Mouse (Mus musculus): ENCODE measurements around the gene Klhl10. TPM values are rescaled to one million over a fixed set of nuclear protein-coding genes. Genes with fewer than 3 reads are reported as not detected.

Klhl10 gene
- polyA plus RNA-seq, 1 experiment from 2014 or later: 0.77 TPM

GRCm38 (mm10) chr11:100411736-100412135 is 30.0 kb upstream of the Klhl10 start:
- ATAC-seq (ENCODE audit: low FRiP score, low read depth): no peak
- Histone ChIP-seq H3K9me3 (no peaks in the 10 kb centered on the region), H3K9ac (no peak overlapping the region), H3K4me1 (replicated peaks) (peaks cover 33% of the 10 kb centered on the region), H3K36me3 (no peaks in the 10 kb centered on the region), H3K4me3 (no peak overlapping the region), H3K27ac (replicated peaks) (no peak overlapping the region), H3K4me2 (no peak overlapping the region), H3K27me3 (peaks cover 14% of the 10 kb centered on the region)
- 81% methylated on average over 11 of the region's 11 CpGs for WGBS

GRCm38 (mm10) chr11:100413541-100413940 is 28.2 kb upstream of the Klhl10 start:
- ATAC-seq (ENCODE audit: low FRiP score, low read depth): no peak

GRCm38 (mm10) chr11:100414021-100414913 is 27.4 kb upstream of the Klhl10 start, which contains the start of gene P3h4:
Gene P3h4 (minus strand): TSS chr11:100414836.
- Histone ChIP-seq H3K9ac (peak within 1 kb of the TSS; percentile 51), H3K4me1 (replicated peaks) (peaks cover 33% of the 10 kb centered on the region), H3K4me3 (peak within 1 kb of the TSS; percentile 58), H3K36me3 (no peaks in the 10 kb centered on the region), H3K27me3 (peaks cover 14% of the 10 kb centered on the region), H3K27ac (replicated peaks) (peak within 1 kb of the TSS; percentile 76), H3K4me2 (peak within 1 kb of the TSS; percentile 64), H3K9me3 (no peaks in the 10 kb centered on the region)
- ATAC-seq (ENCODE audit: low FRiP score, low read depth): peak; percentile 94
- 2% methylated on average over 93 of the region's 93 CpGs for WGBS

More at GRCm38 (mm10) chr11:100413541-100413940, 28.2 kb upstream of the Klhl10 start:
- H3K9ac ChIP-seq: peak overlapping the region; percentile 51
- no peak overlapping the region for H3K27ac ChIP-seq (replicated peaks)
- peaks cover 14% of the 10 kb centered on the region for H3K27me3 ChIP-seq
- peaks cover 33% of the 10 kb centered on the region for H3K4me1 ChIP-seq (replicated peaks)
- no peaks in the 10 kb centered on the region for H3K9me3 ChIP-seq
- no peaks in the 10 kb centered on the region for H3K36me3 ChIP-seq
- peak overlapping the region; percentile 58 for H3K4me3 ChIP-seq
- 77% methylated on average over 11 of the region's 11 CpGs for WGBS
- peak overlapping the region; percentile 64 for H3K4me2 ChIP-seq

GRCm38 (mm10) chr11:100414914-100415822 is 26.5 kb upstream of the Klhl10 start, which contains the start of gene Fkbp10:
Gene Fkbp10 (plus strand): TSS chr11:100415697.
- Histone ChIP-seq H3K4me1 (replicated peaks) (peaks cover 33% of the 10 kb centered on the region), H3K4me3 (peak within 1 kb of the TSS; percentile 58), H3K27me3 (peaks cover 14% of the 10 kb centered on the region), H3K9ac (peak within 1 kb of the TSS; percentile 51), H3K27ac (replicated peaks) (peak within 1 kb of the TSS; percentile 76), H3K36me3 (no peaks in the 10 kb centered on the region), H3K4me2 (peak within 1 kb of the TSS; percentile 64), H3K9me3 (no peaks in the 10 kb centered on the region)
- WGBS: 0% methylated on average over 30 of the region's 31 CpGs
- ATAC-seq (ENCODE audit: low FRiP score, low read depth): peak; percentile 43; the same call in 1 of the 2 replicates

- Histone ChIP-seq H3K4me2 (no peak overlapping the region), H3K4me1 (replicated peaks) (no peaks in the 10 kb centered on the region), H3K9me3 (no peaks in the 10 kb centered on the region), H3K9ac (no peak overlapping the region), H3K36me3 (no peaks in the 10 kb centered on the region), H3K27ac (replicated peaks) (no peak overlapping the region), H3K4me3 (no peak overlapping the region), H3K27me3 (peaks cover under 1% of the 10 kb centered on the region; the same call in 1 of the 2 replicates)
- no peak for ATAC-seq (ENCODE audit: low FRiP score, low read depth)
- WGBS: 38% methylated on average over 8 of the region's 8 CpGs
Measured at GRCm38 (mm10) chr11:100421537-100421936, 20.2 kb upstream of the Klhl10 start.

- Histone ChIP-seq H3K9ac (no peak overlapping the region), H3K4me1 (replicated peaks) (peaks cover 3% of the 10 kb centered on the region; the same call in 1 of the 2 replicates), H3K4me2 (no peak overlapping the region), H3K27ac (replicated peaks) (no peak overlapping the region), H3K9me3 (no peaks in the 10 kb centered on the region), H3K4me3 (no peak overlapping the region), H3K36me3 (no peaks in the 10 kb centered on the region), H3K27me3 (no peaks in the 10 kb centered on the region)
- ATAC-seq (ENCODE audit: low FRiP score, low read depth): no peak
- WGBS: 90% methylated on average over 7 of the region's 7 CpGs
Measured at GRCm38 (mm10) chr11:100423836-100424235, 17.9 kb upstream of the Klhl10 start.

GRCm38 (mm10) chr11:100425851-100426250 is 15.9 kb upstream of the Klhl10 start:
- Histone ChIP-seq H3K27ac (replicated peaks) (no peak overlapping the region), H3K4me3 (no peak overlapping the region), H3K9ac (no peak overlapping the region), H3K9me3 (no peaks in the 10 kb centered on the region), H3K27me3 (no peaks in the 10 kb centered on the region), H3K4me2 (no peak overlapping the region), H3K36me3 (peaks cover 9% of the 10 kb centered on the region; the same call in 1 of the 2 replicates), H3K4me1 (replicated peaks) (peaks cover 5% of the 10 kb centered on the region; the same call in 1 of the 2 replicates)
- peak; percentile 19; the same call in 1 of the 2 replicates for ATAC-seq (ENCODE audit: low FRiP score, low read depth)
- WGBS: 37% methylated on average over 7 of the region's 7 CpGs

- WGBS: 88% methylated on average over 3 of the region's 3 CpGs
- Histone ChIP-seq H3K36me3 (peaks cover 11% of the 10 kb centered on the region; the same call in 1 of the 2 replicates), H3K4me3 (no peak overlapping the region), H3K4me1 (replicated peaks) (peaks cover 5% of the 10 kb centered on the region; the same call in 1 of the 2 replicates), H3K27ac (replicated peaks) (no peak overlapping the region), H3K4me2 (no peak overlapping the region), H3K9me3 (no peaks in the 10 kb centered on the region), H3K27me3 (no peaks in the 10 kb centered on the region), H3K9ac (no peak overlapping the region)
- no peak for ATAC-seq (ENCODE audit: low FRiP score, low read depth)
Measured at GRCm38 (mm10) chr11:100426820-100427219, 14.9 kb upstream of the Klhl10 start.

GRCm38 (mm10) chr11:100428612-100429199 is 13.0 kb upstream of the Klhl10 start:
- H3K36me3 ChIP-seq: peaks cover 18% of the 10 kb centered on the region; the same call in 1 of the 2 replicates
- H3K9me3 ChIP-seq: no peaks in the 10 kb centered on the region
- H3K4me3 ChIP-seq: no peak overlapping the region
- ATAC-seq (ENCODE audit: low FRiP score, low read depth): peak; percentile 51; the same call in 1 of the 2 replicates
- H3K27me3 ChIP-seq: no peaks in the 10 kb centered on the region
- peaks cover 5% of the 10 kb centered on the region; the same call in 1 of the 2 replicates for H3K4me1 ChIP-seq (replicated peaks)
- peak overlapping the region; percentile 51; the same call in 1 of the 2 replicates for H3K27ac ChIP-seq (replicated peaks)
- H3K9ac ChIP-seq: no peak overlapping the region
- no peak overlapping the region for H3K4me2 ChIP-seq
- 66% methylated on average over 9 of the region's 9 CpGs for WGBS

- Histone ChIP-seq H3K4me1 (replicated peaks) (peaks cover 5% of the 10 kb centered on the region; the same call in 1 of the 2 replicates), H3K27me3 (no peaks in the 10 kb centered on the region), H3K4me3 (no peak overlapping the region), H3K9me3 (no peaks in the 10 kb centered on the region), H3K4me2 (no peak overlapping the region), H3K9ac (no peak overlapping the region), H3K36me3 (peaks cover 18% of the 10 kb centered on the region; the same call in 1 of the 2 replicates), H3K27ac (replicated peaks) (no peak overlapping the region)
- WGBS: 84% methylated on average over 7 of the region's 7 CpGs
- ATAC-seq (ENCODE audit: low FRiP score, low read depth): no peak
Measured at GRCm38 (mm10) chr11:100430052-100430451, 11.7 kb upstream of the Klhl10 start.

GRCm38 (mm10) chr11:100432002-100432401 is 9.7 kb upstream of the Klhl10 start:
- Histone ChIP-seq H3K9ac (no peak overlapping the region), H3K4me2 (no peak overlapping the region), H3K4me1 (replicated peaks) (peaks cover 5% of the 10 kb centered on the region; the same call in 1 of the 2 replicates), H3K27me3 (no peaks in the 10 kb centered on the region), H3K27ac (replicated peaks) (no peak overlapping the region), H3K9me3 (no peaks in the 10 kb centered on the region), H3K4me3 (no peak overlapping the region), H3K36me3 (peaks cover 21% of the 10 kb centered on the region)
- WGBS: 95% methylated on average over 5 of the region's 5 CpGs
- ATAC-seq (ENCODE audit: low FRiP score, low read depth): no peak

Measured in hindbrain, embryonic 15.5 days (tissue).